Mouse (Mus musculus) kidney, postnatal 14 days (tissue): ENCODE data around the gene Gngt2.

Experiments
- DNase-seq: peaks from one replicate; pipeline ENCODE4 v3.0.0; 2022; ENCODE audit warnings: mixed read lengths

Gngt2 gene

GRCm38 (mm10) chr11:95837059-95837458 is at the start of gene Gngt2:
Gene Gngt2, plus strand, starts transcription at chr11:95837216.
- peak; percentile 94 for DNase-seq

- DNase-seq = peak; percentile 60
These were observed 47.5 kb upstream of the Gngt2 start for GRCm38 (mm10) chr11:95789451-95789891.

- DNase-seq = no peak
These were observed 45.2 kb upstream of the Gngt2 start for GRCm38 (mm10) chr11:95791787-95792186.

GRCm38 (mm10) chr11:95792950-95793509 is 44.0 kb upstream of the Gngt2 start:
- no peak for DNase-seq

GRCm38 (mm10) chr11:95794201-95794600 is 42.8 kb upstream of the Gngt2 start:
- no peak for DNase-seq

GRCm38 (mm10) chr11:95795582-95795981 is 41.4 kb upstream of the Gngt2 start:
- DNase-seq = peak; percentile 39

- no peak for DNase-seq
These were observed 32.0 kb upstream of the Gngt2 start for GRCm38 (mm10) chr11:95805010-95805409.

- peak; percentile 41 for DNase-seq
These were observed 31.5 kb upstream of the Gngt2 start for GRCm38 (mm10) chr11:95805527-95805926.

GRCm38 (mm10) chr11:95807884-95808283 is 29.1 kb upstream of the Gngt2 start:
- no peak for DNase-seq

- no peak for DNase-seq
These were observed 28.5 kb upstream of the Gngt2 start for GRCm38 (mm10) chr11:95808448-95809011.

- no peak for DNase-seq
These were observed 27.4 kb upstream of the Gngt2 start for GRCm38 (mm10) chr11:95809603-95810002.

- DNase-seq = no peak
These were observed 26.2 kb upstream of the Gngt2 start for GRCm38 (mm10) chr11:95810828-95811227.

GRCm38 (mm10) chr11:95811741-95812140 is 25.3 kb upstream of the Gngt2 start:
- DNase-seq = no peak

- DNase-seq = no peak
These were observed 24.8 kb upstream of the Gngt2 start for GRCm38 (mm10) chr11:95812224-95812623.

- no peak for DNase-seq
These were observed 22.9 kb upstream of the Gngt2 start for GRCm38 (mm10) chr11:95814101-95814500.

GRCm38 (mm10) chr11:95814857-95815256 is 22.2 kb upstream of the Gngt2 start:
- no peak for DNase-seq

- DNase-seq = no peak
These were observed 21.6 kb upstream of the Gngt2 start for GRCm38 (mm10) chr11:95815412-95815811.

- DNase-seq = peak; percentile 45
These were observed 17.9 kb upstream of the Gngt2 start for GRCm38 (mm10) chr11:95819138-95819537.

- no peak for DNase-seq
These were observed 15.5 kb upstream of the Gngt2 start for GRCm38 (mm10) chr11:95821511-95821910.

- no peak for DNase-seq
These were observed 14.6 kb upstream of the Gngt2 start for GRCm38 (mm10) chr11:95822437-95822836.

- peak; percentile 96 for DNase-seq
These were observed 12.7 kb upstream of the Gngt2 start, which contains the start of gene Phospho1 for GRCm38 (mm10) chr11:95824071-95824876. Gene Phospho1, plus strand, starts transcription at chr11:95824499.

- DNase-seq = peak; percentile 67
These were observed 12.2 kb upstream of the Gngt2 start for GRCm38 (mm10) chr11:95824877-95825243.

GRCm38 (mm10) chr11:95825625-95826024 is 11.4 kb upstream of the Gngt2 start:
- DNase-seq = no peak
